In genomic region chr9:52959668-52960067, GRCm38 (mm10) we compare ENCODE assay signal across 13 mouse cellular contexts.
DNase-seq lines count a peak whose midpoint lies in the region; ATAC-seq and TF ChIP-seq lines count a peak whose summit lies in the region.
"Had no signal": no experiment of that assay in that cellular context is flagged by ENCODE, and none has a peak within 500 bp of the region (broad histone marks: within the 10 kb centered on the region; RNA-seq: fewer than 3 reads in every experiment).

No protein-coding gene starts in this region.

- peak; percentile 41 for TF ChIP-seq CTCF in heart, adult 2 months (IDR thresholded peaks at IDR 0.05)
- peak; percentile 8 for TF ChIP-seq CTCF in left cerebral cortex, adult 2 months (IDR thresholded peaks at IDR 0.05)

- no peaks in the 10 kb centered on the region for H3K36me3 ChIP-seq in heart, adult 2 months (ENCODE audit: control insufficient read depth, insufficient read depth, low read length)
- H3K36me3 ChIP-seq: embryonic facial prominence, embryonic 13.5 days; hindbrain, embryonic 12.5 days; limb, embryonic 15.5 days had no signal

- no peaks in the 10 kb centered on the region for H3K4me1 ChIP-seq in heart, adult 2 months (ENCODE audit: control insufficient read depth, insufficient read depth, low read length)
- H3K4me1 ChIP-seq: embryonic facial prominence, embryonic 13.5 days; hindbrain, embryonic 12.5 days; limb, embryonic 15.5 days had no signal

- 63% methylated on average over 6 of the region's 6 CpGs for WGBS in heart, adult 2 months

- peak in 1 of 2 experiments; percentile 26 for DNase-seq in heart, adult 2 months
- no peak for DNase-seq in heart, postnatal 4 days
- DNase-seq in brain, adult 2 months (ENCODE audit: low read depth, low spot score): peak; percentile 81
- DNase-seq in cerebellum, adult 8-10 months: peak; percentile 25
- DNase-seq in left cerebral cortex, adult 2 months (ENCODE audit: extremely low spot score in 1 of 2, low spot score in 2 of 2): peak; percentile 11 to 17
- DNase-seq in lung, adult 18-20 months: no peak
- no peak for DNase-seq in embryo, embryonic 10.5 days (ENCODE audit: low spot score)
- DNase-seq: kidney, postnatal 14 days had no signal

- H3K4me3 ChIP-seq in heart, adult 2 months: no peak overlapping the region
- no peak overlapping the region for H3K4me3 ChIP-seq in left cerebral cortex, adult 2 months
- H3K4me3 ChIP-seq: embryonic facial prominence, embryonic 13.5 days; hindbrain, embryonic 12.5 days; limb, embryonic 15.5 days had no signal

- no peak for TF ChIP-seq POLR2A in heart, adult 2 months (IDR thresholded peaks at IDR 0.05; ENCODE audit: insufficient read depth, low read depth, low read length)

- H3K9ac ChIP-seq in heart, adult 2 months (ENCODE audit: low read depth, low read length): no peak overlapping the region
- H3K9ac ChIP-seq: embryonic facial prominence, embryonic 13.5 days; hindbrain, embryonic 12.5 days; limb, embryonic 15.5 days had no signal

- H3K79me2 ChIP-seq in heart, adult 2 months (replicated peaks; ENCODE audit: control insufficient read depth, insufficient read depth, low read length): no peaks in the 10 kb centered on the region

- no peak for ATAC-seq in inflammation-experienced regulatory T-cells, adult 6 months
- ATAC-seq: forebrain, embryonic 16.5 days had no signal

- intact Hi-C loops in heart, adult 2 months (cut with DNase I): loop anchor here (5.0 kb wide), 1 partner anchor 183 kb away; no protein-coding TSS in a partner anchor
- intact Hi-C loops in left cerebral cortex, adult 2 months (cut with DNase I): no loop called here

- TF ChIP-seq EP300 in heart, adult 2 months (IDR thresholded peaks at IDR 0.05; ENCODE audit: insufficient read depth, low read depth, low read length): no peak

- H3K27ac ChIP-seq in heart, adult 2 months: no peak overlapping the region
- no peak overlapping the region for H3K27ac ChIP-seq in left cerebral cortex, adult 2 months
- H3K27ac ChIP-seq: embryonic facial prominence, embryonic 13.5 days; hindbrain, embryonic 12.5 days; limb, embryonic 15.5 days had no signal

- no peaks in the 10 kb centered on the region for H3K27me3 ChIP-seq in heart, adult 2 months (ENCODE audit: control insufficient read depth, insufficient read depth, low read length)
- H3K27me3 ChIP-seq: hindbrain, embryonic 12.5 days; limb, embryonic 15.5 days had no signal

Comparison
In these comparisons a context has a peak if more than half of its experiments do, and no peak if none do; other contexts are left out.
1. DNase-seq: peak in brain, adult 2 months (single experiment), cerebellum, adult 8-10 months (single experiment) and left cerebral cortex, adult 2 months (2 of 2); none in heart, postnatal 4 days (single experiment), lung, adult 18-20 months (0 of 2) and embryo, embryonic 10.5 days (single experiment).